Mouse (Mus musculus) bone marrow macrophage, adult 2 months (primary cell): Measurements from ENCODE around the gene Guk1. TPM values are rescaled to one million over a fixed set of nuclear protein-coding genes. Genes with fewer than 3 reads are reported as not detected.

Source experiments
- H3K27ac ChIP-seq: 2 replicates; pipeline ENCODE4 v1.5.1; 2012; ENCODE audit warnings: low read depth, low read length; ENCODE audit not compliant: insufficient read depth
- H3K4me1 ChIP-seq: 2 replicates; pipeline ENCODE4 v1.6.1; 2012; ENCODE audit warnings: low read length; ENCODE audit not compliant: control insufficient read depth, insufficient read depth
- H3K4me3 ChIP-seq: 2 replicates; pipeline ENCODE4 v1.5.1; 2012; ENCODE audit warnings: mild to moderate bottlenecking, low read length, moderate library complexity; ENCODE audit not compliant: insufficient read depth
- CTCF ChIP-seq: IDR thresholded peaks from 2 replicates; pipeline ENCODE4 v1.5.1; 2012; ENCODE audit warnings: low read depth, mild to moderate bottlenecking, low read length, moderate library complexity
- POLR2A ChIP-seq: IDR thresholded peaks from 2 replicates; pipeline ENCODE4 v1.6.1; 2012; ENCODE audit warnings: mild to moderate bottlenecking, low read depth, low read length, borderline replicate concordance
- polyA plus RNA-seq: library from polyadenylated mRNA; stranded (reverse); fragments of >200 nt; gene quantifications from 2 replicates; pipeline ENCODE4 v1.2.4, GENCODE M21; 2012; ENCODE audit not compliant: missing spikeins, insufficient read depth, insufficient read length

Gene Guk1
- polyA plus RNA-seq, 1 experiment, result 32.1 TPM

- Histone ChIP-seq H3K27ac (no peak overlapping the region), H3K4me3 (no peak overlapping the region), H3K4me1 (peaks cover 15% of the 10 kb centered on the region)
- TF ChIP-seq POLR2A (no peak), CTCF (no peak)
These were observed 22.2 kb downstream of the Guk1 start for GRCm38 (mm10) chr11:59169807-59170206.

GRCm38 (mm10) chr11:59165616-59166241 lies 26.3 kb downstream of the Guk1 start:
- H3K27ac ChIP-seq, result peak overlapping the region; percentile 11; the same call in 1 of the 2 replicates
- H3K4me1 ChIP-seq, result peaks cover 31% of the 10 kb centered on the region
- TF ChIP-seq POLR2A, result no peak
- TF ChIP-seq CTCF, result no peak
- no peak overlapping the region for H3K4me3 ChIP-seq

- peak overlapping the region; percentile 86; the same call in 1 of the 2 replicates for H3K4me3 ChIP-seq
- H3K4me1 ChIP-seq, result peaks cover 28% of the 10 kb centered on the region
- peak overlapping the region; percentile 98 for H3K27ac ChIP-seq
- TF ChIP-seq CTCF (no peak), POLR2A (no peak)
These were observed 27.6 kb downstream of the Guk1 start for GRCm38 (mm10) chr11:59164384-59164783.

- peak within 1 kb of the TSS; percentile 98 for H3K27ac ChIP-seq
- peak within 1 kb of the TSS; percentile 86 for H3K4me3 ChIP-seq
- peaks cover 28% of the 10 kb centered on the region for H3K4me1 ChIP-seq
- no peak for TF ChIP-seq CTCF
- TF ChIP-seq POLR2A, result no peak
These were observed 28.5 kb downstream of the Guk1 start, which contains the start of gene Iba57 for GRCm38 (mm10) chr11:59163255-59164236. Gene Iba57 (minus strand): TSS chr11:59163739.

GRCm38 (mm10) chr11:59162443-59163254 lies 29.4 kb downstream of the Guk1 start:
- H3K4me1 ChIP-seq, result peaks cover 28% of the 10 kb centered on the region
- TF ChIP-seq CTCF (no peak), POLR2A (no peak)
- peak overlapping the region; percentile 9; the same call in 1 of the 2 replicates for H3K27ac ChIP-seq
- H3K4me3 ChIP-seq, result peak overlapping the region; percentile 59

GRCm38 (mm10) chr11:59161398-59161797 lies 30.6 kb downstream of the Guk1 start:
- no peak overlapping the region for H3K4me3 ChIP-seq
- no peak overlapping the region for H3K27ac ChIP-seq
- TF ChIP-seq POLR2A (no peak), CTCF (no peak)
- peaks cover 26% of the 10 kb centered on the region for H3K4me1 ChIP-seq

- Histone ChIP-seq H3K4me1 (peaks cover 14% of the 10 kb centered on the region), H3K4me3 (no peak overlapping the region), H3K27ac (no peak overlapping the region)
- TF ChIP-seq CTCF (no peak), POLR2A (no peak)
These were observed 32.5 kb downstream of the Guk1 start for GRCm38 (mm10) chr11:59159558-59159957.

- no peak overlapping the region for H3K4me3 ChIP-seq
- no peak overlapping the region for H3K27ac ChIP-seq
- TF ChIP-seq CTCF (no peak), POLR2A (no peak)
- H3K4me1 ChIP-seq, result peaks cover 9% of the 10 kb centered on the region
These were observed 32.9 kb downstream of the Guk1 start for GRCm38 (mm10) chr11:59159099-59159498.

GRCm38 (mm10) chr11:59155900-59156299 lies 36.1 kb downstream of the Guk1 start:
- TF ChIP-seq CTCF (no peak), POLR2A (no peak)
- Histone ChIP-seq H3K4me1 (no peaks in the 10 kb centered on the region), H3K27ac (no peak overlapping the region), H3K4me3 (no peak overlapping the region)
